Mouse (Mus musculus) layer of hippocampus, adult 9-11 months (tissue): ENCODE data around the gene Dnajc30.
A peak's percentile ranks its signal among the peaks of the same experiment; 100 is the strongest.
"Not testable (repeated sequence)": the region's sequence is repeated elsewhere in the genome, so short reads cannot be mapped to it uniquely, and the experiment has no call there.

Experiments
- DNase-seq: peaks from one replicate; pipeline ENCODE4 v3.0.0; 2022

Gene Dnajc30

GRCm38 (mm10) chr5:135063629-135064381, at the start of gene Dnajc30:
Gene Dnajc30, plus strand, starts transcription at chr5:135064202.
- peak; percentile 97 for DNase-seq

DNA sequence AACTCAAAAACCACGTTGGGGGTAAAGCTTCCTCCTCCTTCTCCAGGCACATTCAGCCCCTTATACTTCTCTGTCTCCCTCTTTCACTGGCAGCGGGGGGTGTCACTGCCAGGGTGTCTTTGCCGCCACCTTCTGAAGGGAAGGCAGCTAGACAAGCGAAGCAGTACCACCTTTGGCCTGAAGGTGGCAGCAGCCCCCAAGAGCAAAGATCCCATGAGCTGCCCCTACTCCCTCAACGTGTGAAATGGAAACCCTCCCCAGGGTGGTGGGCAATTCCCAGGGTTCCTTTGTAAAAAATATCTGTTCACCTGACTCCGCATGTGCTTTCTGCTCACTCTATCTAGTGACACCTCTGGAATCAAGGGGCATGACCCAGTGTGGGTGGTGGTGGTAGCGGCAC, 48.5 kb upstream of the Dnajc30 start:
- peak; percentile 85 for DNase-seq

DNA sequence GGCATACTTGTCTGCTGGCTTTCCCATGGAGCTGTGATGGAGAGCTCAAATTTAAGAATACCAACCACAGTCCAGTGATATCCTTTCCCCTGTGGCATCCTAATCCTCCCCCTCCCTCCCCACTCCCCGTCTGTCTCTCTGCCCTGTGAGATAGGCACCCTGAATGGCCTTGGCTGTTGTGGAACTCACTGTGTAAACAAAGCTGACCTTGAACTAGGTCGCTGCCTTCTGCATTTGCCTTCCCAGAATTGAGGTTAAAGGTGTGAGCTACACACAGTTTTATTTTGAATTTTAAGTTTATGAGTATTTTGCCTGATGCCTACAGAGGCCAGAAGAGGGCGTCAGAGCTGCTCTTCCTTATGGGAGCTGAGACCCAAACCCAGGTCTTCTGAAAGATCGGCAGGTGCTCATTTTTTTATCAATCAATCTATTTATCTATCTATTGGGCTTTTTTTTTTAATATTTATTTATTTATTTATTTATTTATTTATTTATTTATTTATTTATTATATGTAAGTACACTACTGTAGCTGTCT, 47.7 kb upstream of the Dnajc30 start:
- DNase-seq: no peak

DNA sequence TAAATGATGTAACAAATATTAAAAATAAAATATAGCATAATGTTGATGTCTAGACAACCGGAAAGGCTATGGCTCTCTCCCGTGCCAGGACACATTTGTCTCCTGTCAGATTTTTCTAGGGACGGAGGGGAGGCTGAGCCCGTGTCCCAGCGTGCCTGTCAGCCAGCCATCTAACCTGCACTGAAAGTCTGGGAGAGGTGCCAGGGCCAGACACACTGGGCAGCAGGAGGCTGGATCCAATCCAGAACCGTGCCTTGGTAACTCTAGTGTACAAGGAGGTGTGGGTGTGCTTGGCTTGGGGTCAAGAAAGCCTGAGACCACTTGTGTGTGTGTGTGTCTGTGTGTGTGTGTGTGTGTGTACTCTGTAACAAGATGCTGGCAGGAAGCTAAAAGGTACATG, 42.2 kb upstream of the Dnajc30 start:
- DNase-seq: no peak

DNA sequence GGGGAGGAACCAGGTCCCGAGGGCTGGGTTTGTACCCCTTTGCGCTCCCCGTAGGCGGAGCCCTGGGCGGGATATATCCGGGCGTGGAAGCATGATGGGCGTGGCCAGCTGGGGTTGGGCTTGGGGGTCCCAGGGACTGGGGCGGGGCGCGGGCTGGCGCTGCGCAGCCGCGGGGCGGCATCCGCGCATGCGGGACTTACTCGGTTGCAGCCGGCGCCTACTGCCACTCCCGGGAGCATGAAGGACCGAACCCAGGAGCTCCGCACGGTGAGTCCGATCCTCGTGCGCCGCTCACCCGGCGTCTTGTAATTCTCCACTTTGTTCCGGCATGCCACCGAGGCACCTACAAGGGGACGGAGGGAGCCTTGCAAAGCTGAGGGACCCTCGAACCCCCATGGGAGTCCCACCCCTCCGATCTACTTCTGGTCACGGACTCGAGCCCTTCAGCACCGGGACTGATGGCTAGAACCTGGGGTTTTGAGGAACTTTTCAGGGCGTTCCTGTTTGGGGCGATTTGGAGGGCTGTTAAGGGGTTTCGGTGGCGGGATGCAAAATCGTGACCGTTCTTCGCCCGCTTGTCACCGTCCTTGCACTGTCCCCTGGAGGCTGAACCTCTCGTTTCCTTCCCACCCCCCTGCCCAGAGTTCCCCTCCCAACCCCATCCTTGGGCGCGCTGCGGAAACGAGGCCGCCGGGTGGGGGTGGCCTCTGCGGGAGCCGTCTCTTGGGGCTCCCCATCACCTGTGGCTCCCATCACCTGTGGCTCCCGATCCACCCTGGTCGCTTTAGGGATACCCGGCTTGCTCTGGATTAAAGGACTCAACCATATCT, 40.4 kb upstream of the Dnajc30 start, which contains the start of gene Stx1a:
Stx1a (plus strand) TSS at position 139 of the 830 bp plus-strand sequence.
- peak; percentile 90 for DNase-seq

- no peak for DNase-seq
Measured at GRCm38 (mm10) chr5:135024665-135025224, 39.3 kb upstream of the Dnajc30 start.

DNA sequence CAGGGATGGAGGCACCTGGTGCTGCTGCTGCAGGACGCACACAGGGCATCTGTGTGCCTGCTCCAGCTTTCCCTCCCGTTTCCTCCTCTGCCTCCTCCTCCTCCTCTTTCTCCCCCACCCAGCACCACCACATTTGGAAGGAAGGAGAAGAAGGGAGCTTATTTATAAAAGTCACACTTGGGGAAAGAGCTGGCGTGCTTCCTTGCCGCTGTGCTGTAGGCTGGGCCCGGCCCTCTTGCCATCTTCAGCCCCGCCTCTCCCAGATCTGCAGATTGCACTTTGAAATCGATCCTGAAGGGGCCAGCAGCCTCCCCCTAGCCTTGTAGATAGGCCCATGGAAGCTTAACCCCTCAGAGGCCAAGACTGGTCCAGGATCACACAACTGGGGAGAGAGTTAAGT, 38.1 kb upstream of the Dnajc30 start:
- peak; percentile 48 for DNase-seq

DNA sequence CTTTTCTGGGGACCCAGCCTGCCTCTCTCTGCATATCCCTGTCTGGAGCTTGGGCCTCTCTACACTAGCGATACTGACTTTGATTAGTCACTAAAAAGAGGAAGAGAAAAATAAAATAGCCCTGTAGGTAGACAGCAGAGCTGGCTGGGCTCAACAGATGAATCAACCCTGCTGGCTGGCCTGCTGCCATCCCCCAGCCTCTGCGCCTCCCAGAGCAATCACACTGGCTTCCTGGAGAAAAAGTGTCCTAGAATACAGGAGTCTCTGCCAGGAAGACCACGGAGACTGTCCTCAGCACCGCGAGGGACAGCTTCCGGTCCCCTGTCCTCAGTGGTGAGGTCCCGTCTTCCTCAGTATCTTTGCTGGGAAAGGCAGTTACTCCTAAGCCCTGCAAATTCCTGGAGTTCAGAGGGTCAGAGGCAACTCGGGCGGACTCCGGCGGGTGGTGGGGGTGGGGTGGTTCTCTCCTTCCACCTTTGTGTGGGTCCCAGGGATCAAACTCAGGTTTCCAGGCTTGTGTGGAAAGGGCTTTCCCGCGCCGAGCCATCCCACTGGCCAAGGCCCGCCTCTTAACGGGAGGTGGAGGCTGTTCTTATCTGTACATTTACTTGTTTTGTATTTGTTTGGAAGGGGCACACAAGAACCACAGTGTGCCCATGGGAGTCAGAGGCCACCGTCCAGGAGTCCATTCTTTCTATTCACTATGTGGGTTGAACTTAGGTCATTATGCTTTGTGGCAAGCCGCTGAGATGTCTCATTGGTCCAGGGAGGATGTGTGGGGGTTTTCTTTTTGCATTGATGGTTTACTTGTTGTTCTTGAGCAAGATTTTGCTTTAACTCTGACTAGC, 34.8 kb upstream of the Dnajc30 start:
- DNase-seq: peak; percentile 71

GRCm38 (mm10) chr5:135032581-135032980, 31.4 kb upstream of the Dnajc30 start:
- no peak for DNase-seq

GRCm38 (mm10) chr5:135034593-135034992, 29.4 kb upstream of the Dnajc30 start:
- no peak for DNase-seq

- no peak for DNase-seq
Measured at GRCm38 (mm10) chr5:135035608-135036359, 28.2 kb upstream of the Dnajc30 start.

DNA sequence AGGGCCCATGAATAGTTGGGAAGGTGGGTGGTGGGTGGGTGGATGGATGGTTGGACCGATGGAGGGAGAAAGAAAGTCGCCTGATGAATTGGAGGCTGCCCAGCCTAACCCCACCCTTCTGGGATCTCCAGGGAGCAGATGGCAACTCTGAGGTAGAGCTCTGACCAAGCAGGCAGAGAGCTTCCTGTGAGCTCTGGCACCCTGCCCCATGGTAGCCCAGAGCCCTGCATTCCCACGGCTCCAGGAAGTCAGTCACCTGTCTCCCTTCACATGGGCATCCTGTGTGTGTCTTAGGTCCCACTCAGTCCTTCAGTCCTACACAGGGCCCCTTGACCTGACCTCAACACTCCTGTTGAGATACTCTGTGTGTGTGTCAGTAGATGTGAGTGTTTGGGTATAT, 26.1 kb upstream of the Dnajc30 start:
- no peak for DNase-seq

- no peak for DNase-seq
Measured at GRCm38 (mm10) chr5:135039541-135039940, 24.5 kb upstream of the Dnajc30 start.

DNA sequence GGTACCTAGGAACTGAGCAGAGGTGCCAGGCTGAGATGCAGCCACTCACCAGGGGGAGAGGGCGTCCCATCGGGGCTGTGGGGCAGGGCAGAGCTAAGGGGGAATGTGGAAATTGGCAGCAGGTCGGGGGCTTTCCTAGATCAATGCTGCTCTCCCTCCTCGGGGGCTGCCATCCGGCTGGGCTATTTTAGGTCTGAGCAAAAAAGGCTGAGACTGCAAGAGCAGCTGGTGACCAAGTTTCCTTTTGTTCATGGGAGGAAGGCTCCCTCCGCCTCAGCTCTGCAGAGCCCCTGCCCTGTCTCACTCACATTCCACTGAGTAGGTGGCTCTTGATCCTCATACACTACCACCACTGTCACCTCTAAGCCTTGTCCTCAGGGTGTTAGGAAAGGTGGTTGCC, 23.9 kb upstream of the Dnajc30 start:
- DNase-seq: no peak

- DNase-seq: no peak
Measured at GRCm38 (mm10) chr5:135040777-135041176, 23.2 kb upstream of the Dnajc30 start.

GRCm38 (mm10) chr5:135042105-135042788, 21.8 kb upstream of the Dnajc30 start:
- no peak for DNase-seq

- DNase-seq: no peak
Measured at GRCm38 (mm10) chr5:135044575-135044974, 19.4 kb upstream of the Dnajc30 start.

DNA sequence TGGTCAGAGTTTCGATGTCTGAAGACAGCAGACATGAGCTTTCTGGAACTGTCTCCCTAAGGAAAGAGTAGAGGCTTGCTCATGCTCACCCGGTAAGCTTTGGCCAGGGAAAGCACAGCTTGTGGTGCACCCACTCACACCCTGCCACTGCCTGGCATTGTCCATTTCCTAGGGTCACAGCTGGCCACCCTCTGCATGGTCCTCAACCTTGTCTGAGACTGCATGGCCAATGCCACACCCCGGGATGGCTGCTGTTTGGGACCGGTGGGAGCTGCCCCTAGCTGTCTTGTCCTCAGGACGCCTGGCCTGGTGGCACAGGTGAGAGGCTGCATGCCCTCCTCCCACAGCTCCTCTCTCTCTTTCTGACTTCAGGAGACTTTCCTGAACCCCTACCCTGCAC, 15.5 kb upstream of the Dnajc30 start:
- DNase-seq: no peak

- DNase-seq: not testable (repeated sequence)
Measured at GRCm38 (mm10) chr5:135049268-135049667, 14.7 kb upstream of the Dnajc30 start.

DNA sequence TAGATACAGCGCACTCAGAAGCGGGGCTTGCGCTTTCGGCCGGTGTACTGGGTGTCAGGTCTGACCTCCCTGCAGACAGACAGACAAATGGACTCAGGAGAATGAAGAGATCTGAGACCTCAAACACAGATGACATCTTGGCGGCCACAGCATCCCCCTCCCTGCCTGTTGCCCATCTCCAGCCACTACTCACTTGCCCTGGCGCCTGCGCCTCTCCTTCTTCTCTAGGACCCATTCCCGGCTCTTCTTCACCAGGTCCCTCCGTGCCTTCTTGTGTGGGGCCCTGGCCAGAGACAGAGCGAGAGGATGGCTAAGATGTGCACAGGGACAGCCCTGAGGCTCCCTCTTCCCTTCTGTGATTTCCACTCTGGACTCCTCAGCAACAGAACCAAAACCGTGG, 10.6 kb upstream of the Dnajc30 start:
- DNase-seq: no peak

- DNase-seq: no peak
Measured at GRCm38 (mm10) chr5:135064382-135064766, 372 bp downstream of the Dnajc30 start.
